Mouse (Mus musculus) liver, postnatal 0 days (tissue): Measurements from ENCODE around the gene Cdx4. TPM values are rescaled to one million over a fixed set of nuclear protein-coding genes. Genes with fewer than 3 reads are reported as not detected.
A peak's percentile ranks its signal among the peaks of the same experiment; 100 is the strongest.

Source experiments
- ATAC-seq: fragments of 200-750 bp; cut with Nextera tagmentation; 2 replicates; pipeline ENCODE4 v1.8.0; 2017; ENCODE audit warnings: mild to moderate bottlenecking, moderate library complexity
- DNase-seq: peaks from one replicate; pipeline ENCODE4 v3.0.0-alpha.2; 2016
- H3K27ac ChIP-seq: fragments of 300-500 bp; sonication (generic); 2 replicates; pipeline ENCODE4 v1.5.1; 2014; ENCODE audit warnings: antibody characterized with exemption, moderate library complexity, mild to moderate bottlenecking, low read depth
- H3K27me3 ChIP-seq: fragments of 300-500 bp; sonication (generic); 2 replicates; pipeline ENCODE4 v1.6.1; 2014; ENCODE audit warnings: low read length, control low read depth, mixed read lengths; ENCODE audit not compliant: insufficient read depth
- H3K36me3 ChIP-seq: fragments of 300-500 bp; sonication (generic); replicated peaks from 2 replicates; pipeline ENCODE4 v1.6.1; 2014; ENCODE audit warnings: mild to moderate bottlenecking, control low read depth, low read length, moderate library complexity, mixed read lengths; ENCODE audit not compliant: insufficient read depth
- H3K4me1 ChIP-seq: fragments of 300-500 bp; sonication (generic); 2 replicates; pipeline ENCODE4 v1.6.1; 2014; ENCODE audit warnings: antibody characterized with exemption, mild to moderate bottlenecking, control low read depth; ENCODE audit not compliant: insufficient read depth
- H3K4me2 ChIP-seq: fragments of 300-500 bp; sonication (generic); 2 replicates; pipeline ENCODE4 v1.6.1; 2014; ENCODE audit warnings: low read depth, mild to moderate bottlenecking, low read length, moderate library complexity, mixed read lengths
- H3K4me3 ChIP-seq: fragments of 300-500 bp; sonication (generic); 2 replicates; pipeline ENCODE4 v1.5.1; 2014; ENCODE audit warnings: low read depth, low read length
- H3K9ac ChIP-seq: fragments of 300-500 bp; sonication (generic); replicated peaks from 2 replicates; pipeline ENCODE4 v1.6.1; 2014; ENCODE audit warnings: mild to moderate bottlenecking, moderate library complexity
- H3K9me3 ChIP-seq: fragments of 300-500 bp; sonication (generic); 2 replicates; pipeline ENCODE4 v1.6.1; 2016; ENCODE audit warnings: mild to moderate bottlenecking, control low read depth, low read length, mixed read lengths
- CTCF ChIP-seq: sonication (generic); IDR thresholded peaks from 2 replicates; pipeline ENCODE4 v1.5.1; 2016; ENCODE audit warnings: antibody characterized with exemption, low read depth
- EP300 ChIP-seq: IDR thresholded peaks from 2 replicates; pipeline ENCODE4 v1.6.1; 2016; ENCODE audit warnings: antibody characterized with exemption, low read depth, mild to moderate bottlenecking
- WGBS: fragments of 180-500 bp; shearing (Covaris S2); extraction: QIAGEN DNeasy Blood & Tissue Kit; methylation state at CpG from one replicate; pipeline ENCODE4 v1.1.7; 2014; ENCODE audit not compliant: insufficient replicate concordance; 5-methylcytosine and 5-hydroxymethylcytosine counted together
- polyA plus RNA-seq: library from polyadenylated mRNA; unstranded; fragments of >200 nt; fragmentation: Nextera tagmentation; extraction: Ambion mirVana; gene quantifications from 2 replicates; pipeline ENCODE4 v1.2.1, GENCODE M21; 2015

The Cdx4 gene
- not detected in 2 replicates for polyA plus RNA-seq

GRCm38 (mm10) chrX:103321146-103321545 lies at the start of gene Cdx4:
Gene Cdx4 (plus strand): TSS chrX:103321398.
- ATAC-seq (no peak), DNase-seq (no peak)
- Histone ChIP-seq H3K4me2 (no peak within 1 kb of the TSS), H3K27me3 (peaks cover 28% of the 10 kb centered on the region), H3K27ac (no peak within 1 kb of the TSS), H3K36me3 (no peaks in the 10 kb centered on the region), H3K4me1 (no peaks in the 10 kb centered on the region), H3K9ac (no peak within 1 kb of the TSS), H3K9me3 (no peaks in the 10 kb centered on the region), H3K4me3 (no peak within 1 kb of the TSS)
- no peak for TF ChIP-seq CTCF
- TF ChIP-seq EP300, result no peak
- WGBS, result 23% methylated on average over 13 of the region's 13 CpGs

GRCm38 (mm10) chrX:103274325-103274724 lies 46.9 kb upstream of the Cdx4 start:
- TF ChIP-seq EP300 (no peak), CTCF (peak; percentile 25)

GRCm38 (mm10) chrX:103286899-103287722 lies 34.1 kb upstream of the Cdx4 start:
- Histone ChIP-seq H3K27me3 (peaks cover 14% of the 10 kb centered on the region; the same call in 1 of the 2 replicates), H3K4me2 (no peak overlapping the region), H3K36me3 (no peaks in the 10 kb centered on the region), H3K4me3 (no peak overlapping the region), H3K9ac (no peak overlapping the region), H3K27ac (no peak overlapping the region), H3K4me1 (no peaks in the 10 kb centered on the region), H3K9me3 (no peaks in the 10 kb centered on the region)
- 61% methylated on average over 4 of the region's 4 CpGs for WGBS
- no peak for ATAC-seq
- no peak for TF ChIP-seq CTCF
- TF ChIP-seq EP300, result no peak
- no peak for DNase-seq

More at GRCm38 (mm10) chrX:103274325-103274724, 46.9 kb upstream of the Cdx4 start:
- no peak overlapping the region for H3K27ac ChIP-seq
- no peaks in the 10 kb centered on the region for H3K36me3 ChIP-seq
- ATAC-seq (no peak), DNase-seq (peak; percentile 18)
- no peak overlapping the region for H3K4me3 ChIP-seq
- no peak overlapping the region for H3K9ac ChIP-seq
- no peak overlapping the region for H3K4me2 ChIP-seq
- WGBS, result 85% methylated on average over 4 of the region's 5 CpGs
- H3K4me1 ChIP-seq, result no peaks in the 10 kb centered on the region
- no peaks in the 10 kb centered on the region for H3K9me3 ChIP-seq
- H3K27me3 ChIP-seq, result no peaks in the 10 kb centered on the region

- no peak for TF ChIP-seq EP300
- TF ChIP-seq CTCF, result no peak
- Histone ChIP-seq H3K9ac (no peak overlapping the region), H3K4me1 (no peaks in the 10 kb centered on the region), H3K9me3 (no peaks in the 10 kb centered on the region), H3K27me3 (peaks cover 14% of the 10 kb centered on the region; the same call in 1 of the 2 replicates), H3K4me3 (no peak overlapping the region), H3K4me2 (no peak overlapping the region), H3K36me3 (no peaks in the 10 kb centered on the region), H3K27ac (no peak overlapping the region)
- WGBS, result 35% methylated on average over 10 of the region's 10 CpGs
- DNase-seq (no peak), ATAC-seq (no peak)
Measured at GRCm38 (mm10) chrX:103287846-103288377, 33.3 kb upstream of the Cdx4 start.

- WGBS, result 22% methylated on average over 24 of the region's 25 CpGs
- Histone ChIP-seq H3K4me3 (no peak overlapping the region), H3K9ac (no peak overlapping the region), H3K36me3 (no peaks in the 10 kb centered on the region), H3K4me1 (no peaks in the 10 kb centered on the region), H3K27ac (no peak overlapping the region), H3K4me2 (peak overlapping the region; percentile 49), H3K9me3 (no peaks in the 10 kb centered on the region), H3K27me3 (peaks cover 14% of the 10 kb centered on the region; the same call in 1 of the 2 replicates)
- ATAC-seq (peak; percentile 13; the same call in 1 of the 2 replicates), DNase-seq (peak; percentile 17)
- TF ChIP-seq EP300 (no peak), CTCF (no peak)
Measured at GRCm38 (mm10) chrX:103288485-103289330, 32.5 kb upstream of the Cdx4 start.

- peaks cover 8% of the 10 kb centered on the region; the same call in 1 of the 2 replicates for H3K27me3 ChIP-seq
- no peak overlapping the region for H3K4me2 ChIP-seq
- ATAC-seq, result peak; percentile 69
- TF ChIP-seq EP300 (no peak), CTCF (no peak)
- no peaks in the 10 kb centered on the region for H3K36me3 ChIP-seq
- DNase-seq, result no peak
- WGBS, result 35% methylated on average over 4 of the region's 4 CpGs
- H3K27ac ChIP-seq, result no peak overlapping the region
- H3K9me3 ChIP-seq, result no peaks in the 10 kb centered on the region
- no peak overlapping the region for H3K9ac ChIP-seq
- H3K4me1 ChIP-seq, result no peaks in the 10 kb centered on the region
- no peak overlapping the region for H3K4me3 ChIP-seq
Measured at GRCm38 (mm10) chrX:103298937-103299336, 22.3 kb upstream of the Cdx4 start.
